Mouse (Mus musculus): Measurements from ENCODE around the gene Krt80.
"Not testable (repeated sequence)": the region's sequence is repeated elsewhere in the genome, so short reads cannot be mapped to it uniquely, and the experiment has no call there.

The Krt80 gene

DNA sequence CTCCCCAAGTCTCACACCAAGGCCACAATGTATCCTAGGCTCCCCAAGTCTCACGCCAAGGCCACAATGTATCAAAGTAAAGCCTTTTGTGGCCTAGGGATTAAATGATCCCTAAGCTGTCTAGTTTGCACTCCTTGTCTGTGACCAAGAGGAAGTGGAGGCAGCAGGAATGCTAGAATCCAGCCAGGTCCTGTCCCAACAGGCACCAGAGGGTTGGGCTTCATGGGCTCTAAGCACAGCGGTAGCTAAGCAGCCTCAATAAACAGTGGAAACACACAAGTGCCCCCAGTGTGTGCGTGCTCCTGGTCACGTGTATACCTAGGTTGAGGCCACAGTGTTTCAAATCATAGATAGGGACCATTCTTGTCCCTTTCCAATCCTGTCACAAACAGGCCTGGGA is 31.6 kb downstream of the Krt80 start:
- DNase-seq: no peak

DNA sequence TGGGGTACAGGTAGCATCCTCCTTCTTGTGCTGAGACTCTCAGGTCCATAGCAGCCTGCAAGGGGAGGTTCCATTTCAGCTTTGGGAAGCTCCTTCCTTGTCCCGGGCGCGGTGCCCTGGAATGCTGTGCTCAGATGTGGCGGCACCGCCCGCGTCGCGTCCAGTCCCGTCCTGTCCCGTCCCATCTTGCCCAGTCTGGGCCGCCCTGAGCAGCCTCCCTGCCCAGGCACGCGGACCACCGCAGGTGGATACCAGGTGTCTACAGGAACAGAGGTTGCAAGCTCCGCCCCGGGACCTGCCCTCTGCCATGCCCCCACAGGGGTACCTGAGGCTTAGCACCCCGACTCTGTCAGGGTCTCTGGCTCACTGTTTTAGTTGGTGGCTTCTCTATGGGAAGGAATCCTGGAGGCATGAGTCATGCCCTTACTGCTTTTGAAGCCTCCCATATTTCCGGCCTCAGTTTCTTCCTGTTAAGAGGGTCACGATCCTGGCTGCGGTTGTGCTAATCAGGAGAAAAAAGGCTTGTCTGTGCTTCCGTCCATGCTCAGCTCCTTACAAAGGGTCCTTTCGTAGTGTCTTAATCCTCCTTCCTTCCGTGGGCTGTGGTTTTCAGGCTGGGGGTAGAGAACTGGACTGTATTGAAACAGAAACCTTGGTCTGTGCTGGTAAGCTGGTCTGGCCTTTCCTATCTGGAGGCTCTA is 33.3 kb downstream of the Krt80 start:
- no peak for DNase-seq

DNA sequence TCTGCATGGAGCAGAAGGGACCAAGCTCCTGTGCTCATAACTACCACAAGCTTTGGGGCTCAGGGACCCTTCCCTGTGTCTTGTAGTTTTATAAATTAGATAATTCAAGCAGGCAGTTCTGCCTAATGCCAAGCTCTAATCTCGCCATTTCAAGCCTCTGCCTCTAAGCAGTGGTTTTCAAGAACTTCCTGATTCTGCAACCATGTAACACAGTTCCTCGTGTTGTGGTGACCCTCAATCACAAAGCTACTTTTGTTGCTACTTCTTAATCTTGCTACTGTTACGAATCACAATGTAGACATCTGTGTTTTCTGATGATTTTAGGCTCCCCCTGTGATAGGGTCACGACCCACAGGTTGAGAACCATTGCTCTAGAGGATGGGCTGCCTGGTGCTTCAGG is 36.3 kb downstream of the Krt80 start:
- no peak for DNase-seq

DNA sequence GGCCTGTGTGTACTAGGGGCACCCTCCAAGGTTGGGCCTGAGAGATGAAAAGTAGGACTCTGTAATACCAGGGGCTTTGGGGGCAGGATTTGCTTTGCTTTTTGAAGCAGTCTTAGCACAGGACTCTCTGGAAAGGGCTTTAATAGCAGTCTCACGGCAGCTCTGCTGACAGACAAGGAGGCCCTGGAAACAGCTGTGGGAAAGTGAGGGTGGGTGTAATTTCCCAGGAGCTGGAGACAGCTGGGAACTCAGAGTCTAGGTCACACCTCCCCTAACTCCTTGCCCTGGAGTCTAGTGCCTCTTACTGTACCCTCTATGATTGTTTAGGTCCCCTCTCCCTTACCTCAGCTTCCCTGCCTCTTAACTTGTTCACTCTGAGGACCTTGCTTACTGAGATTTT is 36.8 kb downstream of the Krt80 start:
- no peak for DNase-seq

DNA sequence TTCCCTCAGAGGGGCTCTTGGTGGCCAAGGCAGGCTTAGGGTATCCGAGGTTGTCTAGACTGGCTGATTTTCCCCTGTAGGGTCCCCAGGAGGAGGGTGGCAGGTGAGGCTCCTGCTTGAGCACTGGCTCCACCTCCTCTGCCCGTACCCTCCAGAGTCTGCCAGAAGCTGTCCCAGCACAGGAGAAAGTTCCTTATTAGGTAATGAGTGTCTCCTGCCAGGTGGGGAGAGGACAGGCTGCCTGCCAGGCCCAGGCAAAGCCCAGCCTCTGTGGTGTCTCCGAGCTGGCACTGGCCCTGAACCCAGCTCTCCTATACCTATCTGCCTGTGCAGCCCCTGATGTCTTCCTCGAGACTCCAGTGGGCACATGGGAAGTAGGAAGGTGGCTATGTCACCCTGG is 37.6 kb downstream of the Krt80 start:
- DNase-seq: no peak

DNA sequence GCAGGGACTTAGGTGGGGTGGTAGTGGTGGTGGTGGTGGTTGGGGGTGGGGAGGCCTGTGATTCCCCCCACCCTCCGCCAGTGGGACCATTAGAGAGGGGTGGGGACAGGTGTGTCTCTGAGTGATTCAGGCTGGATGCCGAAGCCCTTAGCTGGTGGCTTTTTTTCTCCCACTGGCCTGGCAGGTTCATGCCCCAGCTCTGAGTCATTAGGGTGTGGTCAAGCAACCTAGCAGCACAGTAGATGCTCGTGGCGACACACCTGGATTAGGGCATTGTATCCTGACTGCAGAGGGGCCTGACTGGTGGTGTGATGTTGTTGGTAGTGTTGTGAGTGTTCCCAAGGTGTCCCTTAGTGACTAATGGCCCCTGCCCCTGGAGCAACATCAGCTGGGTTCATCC is 38.9 kb downstream of the Krt80 start:
- no peak for DNase-seq

DNA sequence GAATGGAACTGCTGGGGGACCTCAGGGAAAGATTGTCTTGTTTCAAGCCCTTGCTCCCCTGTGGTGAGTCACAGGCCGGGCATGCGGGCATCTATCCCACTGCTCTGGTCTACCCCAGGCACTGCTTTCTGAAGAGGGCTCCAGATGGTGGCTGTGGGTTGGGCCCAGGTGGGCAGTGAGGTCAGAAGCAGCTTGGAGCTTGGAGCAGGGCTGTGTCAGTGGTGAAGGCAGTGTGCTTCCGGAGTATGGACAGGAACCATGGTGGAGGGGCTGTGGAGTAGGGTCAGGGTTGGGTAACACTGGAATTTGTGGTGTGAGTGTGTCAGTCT is 40.4 kb downstream of the Krt80 start:
- DNase-seq: no peak

DNA sequence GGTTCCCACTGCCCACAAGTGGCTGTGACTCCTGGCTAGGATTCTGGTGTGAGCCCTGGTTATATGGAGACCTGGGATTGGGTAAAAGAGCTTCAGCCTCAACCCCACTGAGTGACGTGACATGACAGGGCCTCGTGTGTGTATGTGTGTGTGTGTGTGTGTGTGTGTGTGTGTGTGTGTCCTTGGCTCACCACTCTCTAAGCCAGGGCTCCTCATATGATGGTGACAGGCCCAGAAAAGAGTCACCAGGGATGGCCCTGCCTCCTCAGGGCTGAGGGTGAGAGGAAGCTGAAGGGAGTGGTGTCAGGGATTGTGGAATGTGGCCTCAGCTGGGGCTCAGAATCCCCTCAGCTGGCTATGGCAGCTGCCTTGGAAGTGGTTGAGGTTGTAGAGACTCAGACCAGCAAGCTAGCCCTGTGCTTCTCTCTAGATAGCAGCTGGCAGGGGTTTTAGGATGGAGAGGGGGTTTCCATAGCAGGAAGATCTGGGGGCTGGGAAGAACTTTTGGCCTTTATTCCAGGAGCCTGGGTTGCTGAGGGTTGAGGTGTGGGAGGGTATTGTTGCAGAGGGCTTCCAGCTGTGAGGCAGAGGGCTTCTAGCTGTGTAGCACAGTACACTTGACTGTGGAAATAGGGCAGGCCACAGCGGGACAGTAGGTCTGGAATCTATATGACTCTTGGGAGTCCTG is 40.9 kb downstream of the Krt80 start:
- no peak for DNase-seq

DNA sequence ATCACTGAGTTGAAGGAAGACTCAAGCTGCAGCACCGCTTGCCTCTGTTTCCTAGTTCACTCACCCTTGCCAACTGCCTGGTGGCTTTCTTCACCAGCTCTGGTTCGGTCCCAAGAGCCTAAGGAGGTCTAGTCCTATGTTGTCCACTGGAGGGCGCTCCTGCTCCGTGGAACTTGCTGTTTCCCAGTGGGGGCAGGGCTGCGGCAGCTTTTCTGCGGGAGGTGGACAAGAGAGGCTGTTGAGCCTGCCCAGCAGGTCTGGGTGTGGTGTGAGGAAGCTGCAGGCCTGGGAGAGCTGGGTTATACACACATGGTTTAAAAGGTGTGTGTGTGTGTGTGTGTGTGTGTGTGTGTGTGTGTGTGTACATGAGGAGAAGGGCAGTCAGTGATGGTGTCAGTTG is 42.7 kb downstream of the Krt80 start:
- DNase-seq: peak; percentile 93

DNA sequence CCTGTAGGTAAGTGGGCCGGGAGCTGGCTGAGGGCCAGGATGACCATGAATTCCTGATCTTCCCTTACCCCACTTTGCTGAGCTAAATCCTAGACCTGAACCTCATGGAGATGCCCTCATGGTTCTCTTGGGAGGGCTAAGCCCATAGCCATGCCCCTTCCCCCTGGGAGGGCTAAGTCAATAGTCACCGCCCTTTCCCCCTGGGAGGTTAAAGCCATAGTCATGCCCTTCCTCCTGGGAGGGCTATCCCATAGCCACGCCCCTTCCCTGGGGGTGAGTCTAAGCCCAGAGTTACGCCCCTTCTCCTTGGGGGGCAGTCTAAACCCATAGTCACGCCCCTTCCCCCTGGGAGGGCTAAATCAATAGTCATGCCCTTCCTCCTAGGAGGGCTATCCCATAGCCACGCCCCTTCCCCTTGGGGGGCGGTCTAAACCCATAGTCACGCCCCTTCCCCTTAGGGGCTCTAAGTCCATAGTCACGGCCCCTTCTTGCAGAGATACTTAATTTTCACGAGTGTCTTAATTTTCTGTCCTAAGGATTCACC is 43.9 kb downstream of the Krt80 start:
- DNase-seq: no peak

DNA sequence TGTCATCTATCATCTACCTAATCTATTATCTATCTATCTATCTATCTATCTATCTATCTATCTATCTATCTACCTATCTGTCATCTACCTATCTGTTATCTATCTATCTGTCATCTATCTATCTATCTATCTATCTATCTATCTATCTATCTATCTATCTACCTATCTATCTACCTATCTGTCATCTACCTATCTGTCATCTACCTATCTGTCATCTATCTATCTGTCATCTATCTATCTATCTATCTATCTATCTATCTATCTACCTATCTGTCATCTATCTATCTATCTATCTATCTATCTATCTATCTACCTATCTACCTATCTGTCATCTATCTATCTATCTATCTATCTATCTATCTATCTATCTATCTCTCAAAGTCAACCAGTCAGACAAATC is 45.6 kb downstream of the Krt80 start:
- DNase-seq: not testable (repeated sequence)

DNA sequence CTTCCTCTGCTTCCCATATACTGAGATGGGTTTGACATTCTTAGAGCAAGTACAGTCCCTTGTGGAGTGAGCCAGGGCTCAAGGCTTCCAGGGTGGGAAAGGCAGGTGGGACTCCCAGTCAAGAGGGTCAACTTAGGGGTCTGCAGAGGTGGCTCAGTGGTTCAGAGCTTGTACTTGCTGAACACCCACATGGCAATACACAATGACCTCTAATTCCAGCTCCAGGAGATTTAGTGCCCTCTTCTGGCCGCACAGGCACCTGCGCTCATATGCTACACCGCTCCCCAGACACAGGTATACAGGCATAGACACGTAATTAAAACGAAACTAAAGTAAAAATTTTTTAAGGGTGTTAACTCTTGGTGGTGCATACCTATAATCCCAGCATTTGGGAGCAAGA is 46.5 kb downstream of the Krt80 start:
- DNase-seq: no peak

DNA sequence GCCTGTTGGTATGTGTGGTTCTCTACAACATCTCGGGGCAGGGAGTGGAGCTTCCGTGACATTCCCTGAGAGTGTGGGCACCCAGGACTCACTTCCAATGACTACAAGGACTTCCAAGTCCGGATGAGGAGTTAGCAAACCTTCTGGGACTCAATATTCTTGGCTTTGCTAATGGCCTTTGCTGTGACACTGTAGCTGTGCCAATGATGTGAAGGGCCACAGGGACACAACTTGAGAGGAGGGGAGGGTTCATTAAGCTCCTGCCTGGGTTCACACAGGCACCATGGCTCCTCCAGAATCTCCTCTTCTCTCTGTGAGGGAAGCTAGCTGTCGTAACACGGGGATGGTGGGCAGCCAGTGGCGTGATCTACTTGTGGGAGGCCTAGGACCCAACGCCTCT is 47.3 kb downstream of the Krt80 start:
- DNase-seq: no peak

DNA sequence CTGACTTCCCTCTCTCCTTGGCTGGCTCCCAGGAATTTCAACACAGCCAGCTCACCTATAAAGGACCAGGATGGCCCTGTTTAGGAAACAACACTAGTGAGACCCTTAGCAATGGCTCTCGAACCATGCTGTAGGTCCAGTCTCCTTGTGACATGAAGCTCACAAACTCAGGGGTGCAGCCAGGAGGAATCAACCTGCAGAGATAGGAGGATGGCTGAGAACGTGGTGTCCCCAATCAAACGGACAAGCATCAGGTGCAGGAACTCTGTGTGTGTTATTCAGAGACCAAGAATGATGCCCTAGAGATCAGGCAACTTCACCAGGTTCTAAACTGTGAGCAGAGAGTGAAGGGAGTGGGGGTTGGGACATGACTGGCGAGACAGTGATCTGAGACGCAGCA is 47.9 kb downstream of the Krt80 start:
- DNase-seq: no peak

DNA sequence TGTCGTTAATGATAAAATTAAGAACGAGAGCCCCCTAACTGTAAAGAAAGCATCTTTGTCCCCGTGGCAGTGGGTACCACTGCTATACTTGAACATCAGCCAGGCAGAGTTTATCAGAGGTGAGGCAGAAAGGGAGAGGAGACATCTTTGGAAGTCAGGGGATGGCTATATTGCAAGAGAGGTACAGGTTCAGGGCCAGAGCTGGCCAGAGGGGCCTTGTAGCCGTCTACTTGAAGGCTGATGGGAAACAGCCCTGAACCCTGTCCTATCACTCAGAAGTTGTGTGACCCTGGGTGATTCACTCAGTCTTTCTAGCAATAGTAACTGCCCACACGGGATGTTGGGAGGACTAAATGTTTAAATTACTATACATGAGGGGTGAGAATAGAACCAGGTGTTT is 48.8 kb downstream of the Krt80 start:
- DNase-seq: no peak

DNA sequence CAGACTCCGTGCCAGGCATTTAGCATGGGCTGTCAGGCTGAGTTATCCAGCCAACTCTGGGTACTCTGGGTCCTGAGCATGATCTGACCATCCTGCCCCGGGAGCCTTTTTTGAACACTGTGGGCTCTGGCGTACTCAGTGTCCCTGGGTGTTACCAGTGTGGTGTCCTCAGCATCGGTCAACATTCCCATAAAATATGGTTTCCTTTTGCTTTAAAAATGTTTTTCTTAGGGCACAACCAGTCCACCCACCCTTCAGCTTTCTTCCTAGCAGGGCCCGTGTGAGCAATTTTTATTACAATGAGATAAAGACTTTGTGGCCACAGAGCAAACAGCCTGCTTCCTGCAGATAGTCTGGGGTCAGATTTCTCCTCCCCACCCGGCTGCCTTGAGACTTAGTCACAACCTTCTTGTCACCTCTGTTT is 49.3 kb downstream of the Krt80 start:
- peak in 1 of 2 experiments; percentile 38 for DNase-seq

DNA sequence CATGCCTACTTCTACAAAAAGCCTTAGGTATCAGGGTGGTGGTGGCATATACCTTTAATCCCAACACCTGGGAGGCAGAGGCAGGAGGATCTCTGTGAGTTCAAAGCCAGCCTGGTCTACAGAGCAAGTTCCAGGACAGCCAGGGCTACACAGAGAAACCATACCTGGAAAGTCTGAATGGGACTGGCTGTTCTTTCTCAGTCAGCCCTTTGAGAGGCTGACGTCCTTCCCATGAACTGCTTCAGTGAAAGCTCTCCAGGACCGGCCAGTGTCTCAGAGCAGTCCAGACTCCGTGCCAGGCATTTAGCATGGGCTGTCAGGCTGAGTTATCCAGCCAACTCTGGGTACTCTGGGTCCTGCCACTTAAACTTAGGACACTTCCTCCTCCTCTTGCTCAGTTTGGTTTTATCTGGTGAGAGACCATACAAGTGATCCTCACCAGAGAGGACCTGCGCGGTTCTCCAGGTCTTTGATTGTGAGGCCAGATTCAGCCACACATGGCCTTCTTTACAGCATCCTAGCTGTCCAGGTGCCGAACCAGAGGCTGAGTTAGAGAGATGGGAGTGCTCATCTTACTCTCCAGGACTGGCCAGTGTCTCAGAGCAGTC is 49.8 kb downstream of the Krt80 start:
- DNase-seq: no peak

DNA sequence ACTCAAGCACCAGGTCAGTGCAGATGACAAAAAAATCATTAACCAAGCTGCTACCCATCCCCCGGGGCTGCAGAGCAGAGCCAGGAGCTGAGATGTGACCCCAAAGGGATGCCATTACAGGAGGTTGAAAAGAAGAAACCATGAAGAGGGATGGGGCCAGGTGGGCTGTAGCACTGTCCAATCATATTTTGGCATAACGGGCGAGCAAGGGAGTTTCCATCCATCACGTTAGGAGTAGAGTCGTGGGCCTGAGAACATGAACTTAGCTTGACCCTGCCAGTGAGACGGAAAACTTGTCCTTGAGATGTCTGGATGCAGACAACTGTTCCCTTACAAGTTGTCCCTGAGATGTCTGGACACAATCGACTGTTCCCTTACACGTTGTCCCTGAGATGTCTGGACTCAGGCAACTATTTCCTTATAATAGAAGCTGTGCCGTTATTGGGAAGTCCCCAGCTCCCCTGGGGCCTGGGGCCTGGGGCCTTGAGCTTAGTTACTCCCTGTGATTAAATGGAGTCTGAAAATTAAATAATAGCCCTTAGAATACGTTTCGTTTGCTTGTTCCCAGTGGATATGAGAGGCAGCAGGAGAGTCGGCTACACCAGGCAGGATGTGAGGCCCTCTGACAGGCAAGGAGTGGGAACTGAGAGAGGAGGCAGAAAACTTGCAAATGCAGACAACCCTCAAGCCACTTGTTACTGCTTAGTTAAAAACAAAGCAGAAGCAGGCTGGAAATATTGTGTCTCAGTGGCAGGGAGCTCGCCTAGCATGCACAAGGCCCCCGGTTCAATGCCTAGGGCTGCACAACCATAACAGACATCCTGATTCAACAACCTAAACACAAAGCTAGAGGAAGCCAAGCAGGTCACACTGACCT is 50.8 kb downstream of the Krt80 start:
- DNase-seq: peak in 1 of 2 experiments; percentile 18

DNA sequence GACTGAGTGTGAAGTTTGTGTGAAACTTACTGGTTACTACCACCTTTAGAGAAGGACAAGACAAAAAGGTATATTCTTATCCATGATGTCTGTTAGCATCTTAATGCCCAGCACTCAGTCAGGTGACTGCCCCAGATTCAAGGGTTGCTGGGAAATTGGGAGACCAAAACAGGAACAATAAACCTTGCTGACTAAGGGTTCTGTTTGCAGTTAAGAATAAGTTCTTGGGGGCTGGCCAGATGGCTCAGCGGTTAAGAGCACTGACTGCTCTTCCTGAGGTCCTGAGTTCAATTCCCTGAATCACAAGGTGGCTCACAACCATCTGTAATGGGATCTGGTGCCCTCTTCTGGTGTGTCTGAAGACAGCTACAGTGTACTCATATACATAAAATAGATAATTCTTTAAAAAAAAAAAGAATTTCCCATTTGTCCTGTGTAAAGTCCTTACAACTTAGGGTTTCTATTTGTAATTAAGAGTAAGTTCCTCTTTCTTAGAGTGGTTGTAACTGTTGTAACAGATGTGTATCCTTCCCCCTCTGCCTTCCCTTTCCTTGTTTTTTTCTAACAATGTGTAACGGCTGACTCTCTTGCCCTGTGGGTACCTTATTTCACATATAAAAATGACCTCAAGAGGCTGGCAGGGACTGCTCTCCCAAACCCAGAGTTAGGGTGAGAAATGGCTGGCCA is 52.0 kb downstream of the Krt80 start:
- DNase-seq: no peak

DNA sequence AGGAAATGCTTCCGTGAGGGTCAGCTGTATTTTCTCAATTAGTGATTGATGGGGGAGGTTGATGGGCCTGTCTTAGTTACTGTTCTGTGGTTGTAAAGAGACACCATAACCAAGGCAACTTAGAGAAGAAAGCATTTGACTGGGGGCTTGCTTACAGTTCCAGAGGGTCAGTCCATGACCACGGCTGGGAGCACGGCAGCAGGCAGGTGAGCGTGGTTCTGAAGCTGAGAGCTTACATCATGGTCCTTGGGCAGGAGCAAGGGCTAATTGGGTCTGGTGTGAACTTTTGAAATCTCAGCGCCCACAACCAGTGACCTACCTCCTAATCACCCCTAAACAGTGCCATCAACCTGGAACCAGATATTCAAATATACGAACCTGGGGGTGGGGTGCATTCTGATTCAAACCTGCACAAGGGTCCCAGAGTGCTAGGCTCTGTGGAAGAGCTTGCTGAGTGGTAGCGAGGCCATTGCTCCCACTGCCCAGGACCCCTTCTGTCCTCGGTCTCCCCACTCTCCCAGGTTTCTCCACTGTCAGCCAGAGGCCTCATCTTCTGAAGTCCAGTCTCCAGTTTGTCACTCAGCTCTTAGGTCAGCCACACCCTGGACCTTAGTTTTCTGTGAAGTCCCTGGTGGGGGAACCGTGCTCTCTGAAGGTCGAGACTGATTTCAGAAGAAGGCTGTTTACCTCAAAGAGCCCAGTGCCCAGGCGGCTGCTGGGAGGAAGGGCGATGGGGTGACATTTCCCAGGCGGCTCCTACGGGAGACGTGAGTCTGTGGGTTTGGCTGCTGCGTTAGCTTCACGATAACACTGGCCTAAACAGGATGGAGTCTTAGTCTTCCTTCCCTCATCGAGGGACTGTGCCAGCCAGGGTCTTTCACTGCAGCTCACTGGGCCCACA is 52.8 kb downstream of the Krt80 start:
- no peak for DNase-seq

DNA sequence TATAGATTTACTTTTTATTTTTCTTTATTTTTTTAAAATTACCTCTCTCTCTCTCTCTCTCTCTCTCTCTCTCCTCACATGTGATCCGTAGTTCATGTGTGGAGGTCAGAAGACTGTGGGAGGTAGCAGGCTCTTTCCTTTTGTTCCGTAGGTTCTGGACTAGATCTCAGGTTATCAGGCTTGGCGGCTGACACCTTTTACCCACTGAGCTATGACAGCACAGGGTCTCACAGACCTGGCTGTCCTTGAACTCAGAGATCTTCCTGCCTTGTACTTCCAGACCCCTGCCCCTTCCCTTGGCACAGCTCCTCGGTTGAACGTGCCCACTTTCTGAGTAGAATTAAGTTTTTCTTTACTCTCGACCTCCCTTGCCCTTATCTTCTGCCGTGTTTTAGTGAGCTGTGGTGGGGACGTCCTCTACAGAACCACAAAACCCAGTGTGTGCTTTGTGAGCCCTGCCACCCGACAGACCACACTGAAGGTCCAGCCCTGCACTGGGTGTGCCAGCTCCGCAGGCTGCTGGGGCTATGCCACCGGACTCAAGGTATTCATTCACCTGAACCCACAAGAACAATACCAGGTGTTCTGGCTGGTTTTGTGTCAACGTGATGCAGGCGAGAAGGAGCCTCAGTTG is 53.6 kb downstream of the Krt80 start:
- no peak for DNase-seq

Measured in kidney, postnatal 4 days (tissue).